In genomic region chr15:74219287-74219686, GRCm38 (mm10) we compare ENCODE assay signal across 12 mouse cellular contexts.
"Had no signal": no experiment of that assay in that cellular context is flagged by ENCODE, and none has a peak within 500 bp of the region (broad histone marks: within the 10 kb centered on the region; RNA-seq: fewer than 3 reads in every experiment).

No protein-coding gene starts in this region.

- ATAC-seq: hindbrain, postnatal 0 days; inflammation-experienced regulatory T-cells, adult 6 months; intestine, embryonic 16.5 days; liver, postnatal 0 days; lung, postnatal 0 days had no signal

- DNase-seq: kidney, adult 18-20 months; kidney, adult 9 months; kidney, postnatal 14 days; kidney, postnatal 4 days; liver, postnatal 0 days; lung, embryonic 14.5 days; midbrain, embryonic 14.5 days; thymus, postnatal 25 days had no signal
